Mouse (Mus musculus): ENCODE results near the gene Utp4.
A peak's percentile ranks its signal among the peaks of the same experiment; 100 is the strongest.

Gene Utp4

GRCm38 (mm10) chr8:106937081-106937800 is 43.8 kb downstream of the Utp4 start:
- no peak for DNase-seq (ENCODE audit: low read depth)

GRCm38 (mm10) chr8:106941806-106942205 is 48.4 kb downstream of the Utp4 start:
- no peak for DNase-seq (ENCODE audit: low read depth)

- peak; percentile 49 for DNase-seq (ENCODE audit: low read depth)
Measured at GRCm38 (mm10) chr8:106943874-106944418, 50.5 kb downstream of the Utp4 start.

- DNase-seq (ENCODE audit: low read depth) = no peak
Measured at GRCm38 (mm10) chr8:106944756-106945155, 51.3 kb downstream of the Utp4 start.

GRCm38 (mm10) chr8:106948678-106949243 is 55.3 kb downstream of the Utp4 start:
- no peak for DNase-seq (ENCODE audit: low read depth)

GRCm38 (mm10) chr8:106951707-106952106 is 58.3 kb downstream of the Utp4 start:
- no peak for DNase-seq (ENCODE audit: low read depth)

GRCm38 (mm10) chr8:106953571-106953970 is 60.1 kb downstream of the Utp4 start:
- DNase-seq (ENCODE audit: low read depth) = peak; percentile 69

- DNase-seq (ENCODE audit: low read depth) = no peak
Measured at GRCm38 (mm10) chr8:106957086-106957485, 63.6 kb downstream of the Utp4 start.

GRCm38 (mm10) chr8:106958212-106958611 is 64.8 kb downstream of the Utp4 start:
- DNase-seq (ENCODE audit: low read depth) = no peak

- peak; percentile 88 for DNase-seq (ENCODE audit: low read depth)
Measured at GRCm38 (mm10) chr8:106959626-106960025, 66.2 kb downstream of the Utp4 start.

- DNase-seq (ENCODE audit: low read depth) = no peak
Measured at GRCm38 (mm10) chr8:106962322-106962721, 68.9 kb downstream of the Utp4 start.

- DNase-seq (ENCODE audit: low read depth) = no peak
Measured at GRCm38 (mm10) chr8:106963365-106963764, 69.9 kb downstream of the Utp4 start.

GRCm38 (mm10) chr8:106964573-106964972 is 71.1 kb downstream of the Utp4 start:
- DNase-seq (ENCODE audit: low read depth) = peak; percentile 62

GRCm38 (mm10) chr8:106969964-106970363 is 76.5 kb downstream of the Utp4 start:
- DNase-seq (ENCODE audit: low read depth) = no peak

- peak; percentile 66 for DNase-seq (ENCODE audit: low read depth)
Measured at GRCm38 (mm10) chr8:106971916-106972315, 78.5 kb downstream of the Utp4 start.

Data from 416B (cell line).